ENCODE assay signal across 14 mouse cellular contexts in genomic region chr7:127147901-127148300, GRCm38 (mm10). TPM values are rescaled to one million over a fixed set of nuclear protein-coding genes. Genes with fewer than 3 reads are reported as not detected.
"Had no signal": no experiment of that assay in that cellular context is flagged by ENCODE, and none has a peak within 500 bp of the region (broad histone marks: within the 10 kb centered on the region; RNA-seq: fewer than 3 reads in every experiment).

No protein-coding gene starts in this region.

- H3K4me2 ChIP-seq: hindbrain, embryonic 14.5 days; kidney, embryonic 15.5 days; midbrain, embryonic 11.5 days; midbrain, embryonic 15.5 days; neural tube, embryonic 13.5 days had no signal

- H3K4me1 ChIP-seq: midbrain, embryonic 15.5 days; neural tube, embryonic 13.5 days had no signal

- H3K9ac ChIP-seq: hindbrain, embryonic 14.5 days; kidney, embryonic 15.5 days; midbrain, embryonic 15.5 days; neural tube, embryonic 13.5 days had no signal

- H3K4me3 ChIP-seq: kidney, embryonic 15.5 days; left cerebral cortex, adult 2 months; limb, embryonic 10.5 days; megakaryocyte, embryonic 14.5 days; midbrain, embryonic 15.5 days; neural tube, embryonic 13.5 days had no signal

- H3K27me3 ChIP-seq: kidney, embryonic 15.5 days; megakaryocyte, embryonic 14.5 days; midbrain, embryonic 15.5 days; neural tube, embryonic 13.5 days had no signal

- DNase-seq: kidney, adult 2 months; kidney, postnatal 14 days; retina, postnatal 1 day; thymus, postnatal 36 days had no signal

- H3K36me3 ChIP-seq: kidney, embryonic 15.5 days; limb, embryonic 10.5 days; midbrain, embryonic 15.5 days; neural tube, embryonic 13.5 days had no signal

- H3K27ac ChIP-seq: hindbrain, embryonic 14.5 days; kidney, embryonic 15.5 days; left cerebral cortex, adult 2 months; limb, embryonic 10.5 days; macrophage; midbrain, embryonic 15.5 days; neural tube, embryonic 13.5 days had no signal

- ATAC-seq: intestine, embryonic 16.5 days; midbrain, embryonic 15.5 days had no signal

- H3K9me3 ChIP-seq: kidney, embryonic 15.5 days; limb, embryonic 10.5 days; megakaryocyte, embryonic 14.5 days; midbrain, embryonic 15.5 days; neural tube, embryonic 13.5 days had no signal

RNA-seq across cellular contexts. Expression of gene Spn, which starts 10.3 kb away (rescaled TPM):
- polyA plus RNA-seq: hindbrain, embryonic 14.5 days; midbrain, embryonic 11.5 days had no signal

RNA-seq across cellular contexts. Expression of gene Qprt, which starts 25.9 kb away (rescaled TPM):
- polyA plus RNA-seq: macrophage had no signal
